Mouse (Mus musculus) C2C12 (cell line): ENCODE data around the gene Syne1. TPM values are rescaled to one million over a fixed set of nuclear protein-coding genes. Genes with fewer than 3 reads are reported as not detected.

Source experiments
- H3K27me3 ChIP-seq: one replicate; pipeline ENCODE4 v1.6.1; 2011; ENCODE audit not compliant: control insufficient read depth, insufficient read depth, insufficient read length
- H3K36me3 ChIP-seq: one replicate; pipeline ENCODE4 v1.6.1; 2011; ENCODE audit not compliant: control insufficient read depth, insufficient read depth
- H3K4me3 ChIP-seq: one replicate; pipeline ENCODE4 v1.5.1; 2011; ENCODE audit warnings: mild to moderate bottlenecking, control low read depth; ENCODE audit not compliant: poor library complexity, insufficient read depth, severe bottlenecking
- H3K79me2 ChIP-seq: one replicate; pipeline ENCODE4 v1.6.1; 2011; ENCODE audit not compliant: control insufficient read depth, insufficient read depth
- H3K79me3 ChIP-seq: one replicate; pipeline ENCODE4 v1.6.1; 2011; ENCODE audit warnings: low read depth, control low read depth
- H3ac ChIP-seq: one replicate; pipeline ENCODE3; 2011; ENCODE audit warnings: low read depth; ENCODE audit not compliant: control insufficient read depth, insufficient read length
- CEBPB ChIP-seq: IDR thresholded peaks from one replicate; pipeline ENCODE4 v1.6.1; 2011; ENCODE audit warnings: low read depth, mild to moderate bottlenecking, control low read depth, moderate library complexity
- CTCF ChIP-seq: IDR thresholded peaks from one replicate; pipeline ENCODE4 v1.5.1; 2011; ENCODE audit not compliant: control insufficient read depth, insufficient read depth, insufficient read length
- FOSL1 ChIP-seq: IDR thresholded peaks from one replicate; pipeline ENCODE4 v1.8.0; 2011; ENCODE audit warnings: mild to moderate bottlenecking, low read length; ENCODE audit not compliant: poor library complexity, insufficient read depth, severe bottlenecking
- MAX ChIP-seq: IDR thresholded peaks from one replicate; pipeline ENCODE4 v1.6.1; 2011; ENCODE audit warnings: mild to moderate bottlenecking, control low read depth
- MYOD1 ChIP-seq: IDR thresholded peaks from one replicate; pipeline ENCODE4 v1.6.1; 2011; ENCODE audit warnings: low read depth; ENCODE audit not compliant: control insufficient read depth, insufficient read length
- MYOG ChIP-seq: IDR thresholded peaks from one replicate; pipeline ENCODE4 v1.6.1; 2011; ENCODE audit not compliant: control insufficient read depth, insufficient read length; ENCODE audit errors: extremely low read depth
- USF1 ChIP-seq: IDR thresholded peaks from one replicate; pipeline ENCODE4 v1.6.1; 2011; ENCODE audit warnings: low read depth, mild to moderate bottlenecking, control low read depth, moderate library complexity
- long read RNA-seq, 2 experiments: library from polyadenylated mRNA; unstranded; transcript quantifications; one replicate each; pipeline ENCODE4 v2.0.0; 2019 to 2020
- polyA plus RNA-seq: library from polyadenylated mRNA; unstranded; fragments of >200 nt; fragmentation: generic; extraction: Trizol; gene quantifications from one replicate; pipeline ENCODE4 v1.2.1, GENCODE M21; 2012; ENCODE audit warnings: missing spikeins

Syne1 gene
- 4.1 TPM for polyA plus RNA-seq
- long read RNA-seq, experiment 1, partial matches to known transcripts = 1 of 2 reads
- long read RNA-seq, experiment 1, other reads (novel, unspliced or antisense) = 1 of 2 reads
- long read RNA-seq, experiment 2, partial matches to known transcripts = 0 of 1 reads
- long read RNA-seq, experiment 2, other reads (novel, unspliced or antisense) = 1 of 1 reads

DNA sequence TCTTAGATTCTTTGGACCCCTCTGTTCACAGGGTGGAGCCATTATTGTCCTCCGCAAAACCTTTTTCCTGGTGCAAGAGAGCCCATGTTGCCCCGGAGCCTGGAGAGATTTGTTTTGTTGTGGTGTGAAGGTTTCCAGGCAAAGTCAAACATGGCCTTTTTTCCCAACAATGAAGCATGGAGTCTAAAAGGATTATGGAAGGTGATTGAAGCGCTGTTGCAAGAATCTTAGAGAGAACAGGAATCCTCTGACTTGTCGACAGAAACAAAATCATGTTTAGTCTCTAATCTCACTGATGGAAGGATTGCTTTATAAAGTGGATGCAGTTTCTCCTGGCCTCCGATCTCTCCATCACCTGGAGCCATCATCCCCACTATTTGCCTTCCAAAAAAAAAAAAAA lies at the start of gene Syne1:
TSS of gene Syne1 (minus strand) at position 101 of the 400 bp plus-strand sequence.
- no peaks in the 10 kb centered on the region for H3K79me2 ChIP-seq
- no peak within 1 kb of the TSS for H3K4me3 ChIP-seq
- no peak within 1 kb of the TSS for H3ac ChIP-seq
- no peaks in the 10 kb centered on the region for H3K36me3 ChIP-seq
- peaks cover 7% of the 10 kb centered on the region for H3K27me3 ChIP-seq
- no peaks in the 10 kb centered on the region for H3K79me3 ChIP-seq
- TF ChIP-seq MAX (no peak), FOSL1 (no peak), CTCF (no peak), MYOG (no peak), USF1 (no peak), CEBPB (no peak), MYOD1 (no peak)

DNA sequence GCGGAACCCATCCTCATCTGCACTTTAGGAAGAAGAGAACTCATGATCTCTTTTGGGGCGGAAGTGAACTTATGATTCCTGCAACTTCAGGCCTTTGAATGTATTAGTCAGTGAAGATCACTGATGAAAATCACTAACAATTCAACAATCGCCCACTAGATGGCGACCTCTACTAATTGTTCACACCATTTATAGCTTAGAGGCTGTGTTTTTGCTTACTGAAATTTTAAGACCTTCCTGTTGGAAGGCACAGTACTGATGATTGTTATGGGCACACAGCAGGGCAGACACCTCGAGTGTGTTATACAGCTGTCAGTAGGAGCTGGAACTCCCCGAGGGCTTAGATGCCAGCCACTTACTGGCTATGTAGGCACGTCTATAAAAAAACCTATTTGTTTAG lies 48.8 kb upstream of the Syne1 start:
- Histone ChIP-seq H3K79me3 (no peaks in the 10 kb centered on the region), H3K27me3 (no peaks in the 10 kb centered on the region), H3K79me2 (no peaks in the 10 kb centered on the region), H3K4me3 (no peak overlapping the region), H3ac (no peak overlapping the region), H3K36me3 (no peaks in the 10 kb centered on the region)
- TF ChIP-seq MYOD1 (no peak), CEBPB (no peak), CTCF (no peak), FOSL1 (no peak), MYOG (no peak), USF1 (no peak), MAX (no peak)

DNA sequence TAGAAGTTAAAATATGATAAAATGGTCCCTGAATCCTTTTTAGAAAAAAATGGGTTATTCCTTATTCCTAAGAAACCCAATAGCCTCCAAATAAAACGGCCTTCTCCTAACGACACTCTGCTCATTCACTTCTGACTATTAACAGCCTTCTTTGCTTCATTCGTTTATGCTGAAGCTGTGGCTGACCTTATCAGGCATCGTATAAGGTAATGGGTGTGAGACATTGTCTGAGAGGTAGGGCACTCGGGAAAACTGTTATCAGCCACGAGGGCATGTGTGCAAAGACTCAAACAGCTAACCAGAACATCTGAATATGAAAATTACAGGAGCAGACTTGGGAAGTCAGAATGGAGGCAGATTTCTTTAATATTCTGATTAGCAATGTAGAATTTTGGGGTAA lies 45.3 kb upstream of the Syne1 start:
- H3K79me2 ChIP-seq = no peaks in the 10 kb centered on the region
- TF ChIP-seq CTCF (no peak), FOSL1 (no peak), MYOD1 (no peak), CEBPB (no peak)
- no peak overlapping the region for H3ac ChIP-seq
- no peaks in the 10 kb centered on the region for H3K36me3 ChIP-seq
- no peaks in the 10 kb centered on the region for H3K79me3 ChIP-seq
- no peak overlapping the region for H3K4me3 ChIP-seq
- no peaks in the 10 kb centered on the region for H3K27me3 ChIP-seq

DNA sequence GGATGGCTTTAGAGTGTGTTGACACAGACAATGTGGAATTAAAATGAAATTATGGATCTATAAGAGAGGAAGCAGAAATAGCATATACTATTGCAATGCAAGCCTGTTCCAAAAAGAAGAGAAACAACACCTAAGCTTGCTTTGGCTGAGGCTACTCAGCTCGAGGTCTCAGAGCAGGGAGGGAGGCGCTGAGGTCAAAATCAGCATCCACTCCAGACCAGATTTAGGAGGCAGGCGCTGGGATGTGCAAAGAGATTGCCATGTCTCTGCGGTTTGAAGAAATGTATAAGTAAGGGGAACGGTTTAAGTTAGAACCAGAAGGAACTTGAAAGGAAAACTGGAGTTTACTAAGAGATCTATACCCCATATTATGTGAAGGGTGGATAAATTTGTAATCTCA lies 43.2 kb upstream of the Syne1 start:
- Histone ChIP-seq H3K27me3 (no peaks in the 10 kb centered on the region), H3K79me2 (no peaks in the 10 kb centered on the region), H3K36me3 (no peaks in the 10 kb centered on the region), H3K79me3 (no peaks in the 10 kb centered on the region), H3K4me3 (no peak overlapping the region), H3ac (no peak overlapping the region)
- TF ChIP-seq MAX (no peak), CEBPB (no peak), USF1 (no peak), MYOD1 (no peak), FOSL1 (no peak), MYOG (no peak), CTCF (no peak)

DNA sequence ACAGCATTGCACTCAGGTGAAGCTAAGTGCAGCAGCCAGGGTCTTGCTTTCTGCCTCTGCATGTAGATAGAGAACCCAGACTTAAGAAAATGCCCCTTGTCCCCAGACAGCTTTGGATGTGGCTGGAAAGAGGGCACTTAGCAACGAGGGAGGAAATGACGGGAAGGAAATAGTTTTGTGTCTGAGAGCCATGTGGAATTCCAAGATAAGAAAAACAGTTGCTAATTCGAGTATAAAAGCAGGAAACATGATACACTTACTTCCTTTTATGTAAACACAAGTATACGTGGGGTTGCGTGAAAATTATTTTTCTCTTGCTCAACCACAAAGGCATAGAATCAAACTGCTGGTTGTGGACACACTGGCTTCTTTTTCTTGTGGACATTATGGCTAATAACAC lies 42.2 kb upstream of the Syne1 start, which contains the start of gene Myct1:
TSS of gene Myct1 (plus strand) at position 312 of the 400 bp plus-strand sequence.
- TF ChIP-seq FOSL1 (no peak), MYOD1 (no peak)
- no peak within 1 kb of the TSS for H3K4me3 ChIP-seq
- H3K79me2 ChIP-seq = no peaks in the 10 kb centered on the region
- H3K79me3 ChIP-seq = no peaks in the 10 kb centered on the region
- no peaks in the 10 kb centered on the region for H3K36me3 ChIP-seq
- H3K27me3 ChIP-seq = no peaks in the 10 kb centered on the region
- no peak within 1 kb of the TSS for H3ac ChIP-seq

DNA sequence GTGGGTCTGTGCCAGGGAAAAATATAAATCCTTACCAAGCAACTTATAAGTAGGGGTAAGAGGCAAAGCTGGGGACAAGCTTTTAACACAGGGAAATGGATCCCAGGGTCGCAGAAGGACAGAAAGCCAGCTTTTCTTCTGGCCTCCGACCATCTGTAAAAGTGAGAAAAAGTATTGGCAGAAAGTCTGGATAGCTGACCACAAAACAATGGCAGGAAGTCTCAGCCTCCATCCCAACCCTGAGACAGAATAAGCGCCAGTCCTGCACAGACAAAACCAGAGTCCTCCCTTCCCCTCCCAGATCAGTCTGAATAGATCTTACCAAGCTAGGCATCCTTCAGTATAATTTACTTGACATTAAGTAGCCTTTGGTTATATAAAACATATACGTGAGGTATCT lies 40.7 kb upstream of the Syne1 start:
- no peaks in the 10 kb centered on the region for H3K79me3 ChIP-seq
- H3ac ChIP-seq = no peak overlapping the region
- no peaks in the 10 kb centered on the region for H3K79me2 ChIP-seq
- no peaks in the 10 kb centered on the region for H3K27me3 ChIP-seq
- no peak overlapping the region for H3K4me3 ChIP-seq
- H3K36me3 ChIP-seq = no peaks in the 10 kb centered on the region
- no peak for TF ChIP-seq USF1
- no peak for TF ChIP-seq FOSL1
- TF ChIP-seq CEBPB = no peak
- no peak for TF ChIP-seq CTCF
- TF ChIP-seq MAX = no peak
- no peak for TF ChIP-seq MYOG
- no peak for TF ChIP-seq MYOD1
